ENCODE assay signal across 11 mouse cellular contexts in the genomic region with DNA sequence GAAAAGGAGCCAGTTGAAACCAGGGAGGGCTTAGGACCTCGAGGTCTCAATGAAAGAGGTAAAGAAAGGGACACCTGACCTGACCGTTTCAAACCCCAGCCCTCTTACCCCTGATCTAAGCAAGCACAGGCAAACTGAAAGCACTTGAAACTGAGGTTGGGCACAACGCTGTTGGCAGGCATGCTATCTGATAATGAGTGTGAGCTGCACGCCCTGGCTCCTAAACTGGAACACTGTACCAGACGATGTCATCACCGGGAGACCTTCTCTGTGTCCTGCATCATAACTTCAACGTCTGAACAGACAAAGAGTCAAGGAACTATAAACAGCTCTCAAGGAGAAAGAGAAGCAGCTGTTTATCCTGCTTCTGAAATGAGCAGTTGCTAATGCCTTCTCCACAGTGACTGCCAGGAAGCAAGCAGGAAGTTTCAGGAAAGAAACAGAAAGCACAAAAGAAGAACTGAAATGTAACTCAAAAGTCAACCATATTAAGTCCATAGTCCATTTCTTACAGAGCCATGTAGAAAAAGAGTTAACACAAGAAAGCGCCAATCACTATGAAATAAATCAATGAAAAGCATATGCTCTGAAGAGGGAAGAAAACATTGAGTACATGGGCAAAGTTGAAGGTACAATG.
DNase-seq lines count a peak whose midpoint lies in the region; ATAC-seq and TF ChIP-seq lines count a peak whose summit lies in the region.
"Had no signal": no experiment of that assay in that cellular context is flagged by ENCODE, and none has a peak within 500 bp of the region (broad histone marks: within the 10 kb centered on the region; RNA-seq: fewer than 3 reads in every experiment).

No protein-coding gene starts in this region.

- no peak overlapping the region for H3K27ac ChIP-seq in kidney, postnatal 0 days
- peak overlapping the region; percentile 35; the same call in 1 of the 2 replicates for H3K27ac ChIP-seq in intestine, postnatal 0 days (ENCODE audit: low read depth, low read length)

- no peak for ATAC-seq in kidney, postnatal 0 days (replicated peaks; ENCODE audit: low FRiP score, low read depth)
- peak; percentile 71 for ATAC-seq in intestine, postnatal 0 days
- ATAC-seq: forebrain, embryonic 16.5 days had no signal

- no peak overlapping the region for H3K9ac ChIP-seq in kidney, postnatal 0 days (ENCODE audit: low read depth, low read length)
- H3K9ac ChIP-seq in intestine, postnatal 0 days (ENCODE audit: low read depth, low read length) = no peak overlapping the region; the same call in 1 of the 2 replicates

- no peak overlapping the region for H3K4me3 ChIP-seq in kidney, postnatal 0 days (replicated peaks; ENCODE audit: low read depth, low read length)
- peak overlapping the region; percentile 3 for H3K4me3 ChIP-seq in erythroblast, embryonic 14.5 days (replicated peaks)
- peak overlapping the region; percentile 22 for H3K4me3 ChIP-seq in intestine, postnatal 0 days (ENCODE audit: low read depth, low read length)
- no peak overlapping the region for H3K4me3 ChIP-seq in myocyte

- no peaks in the 10 kb centered on the region for H3K36me3 ChIP-seq in kidney, postnatal 0 days (ENCODE audit: insufficient read depth, low read length)
- H3K36me3 ChIP-seq in erythroblast, embryonic 14.5 days (ENCODE audit: control insufficient read depth) = no peaks in the 10 kb centered on the region
- no peaks in the 10 kb centered on the region for H3K36me3 ChIP-seq in intestine, postnatal 0 days (ENCODE audit: control insufficient read depth, insufficient read depth)
- H3K36me3 ChIP-seq in myocyte (ENCODE audit: control insufficient read depth, insufficient read depth) = no peaks in the 10 kb centered on the region

- peak; percentile 37 for DNase-seq in kidney, postnatal 0 days (ENCODE audit: low spot score)
- no peak for DNase-seq in kidney, postnatal 36 days
- no peak for DNase-seq in right cerebral cortex, postnatal 4 days
- no peak for DNase-seq in layer of hippocampus, adult 8-10 months (ENCODE audit: low spot score in 2 of 2)
- DNase-seq in ovary, postnatal 14 days (ENCODE audit: low spot score) = no peak
- DNase-seq: kidney, adult 8-10 months; thymus, postnatal 36 days had no signal

- H3K4me2 ChIP-seq in kidney, postnatal 0 days (ENCODE audit: low read length) = peak overlapping the region; percentile 30; the same call in 1 of the 2 replicates
- peak overlapping the region; percentile 59 for H3K4me2 ChIP-seq in intestine, postnatal 0 days (replicated peaks; ENCODE audit: low read depth)
- peak overlapping the region; percentile 30 for H3K4me2 ChIP-seq in myocyte (ENCODE audit: low read depth)

- no peaks in the 10 kb centered on the region for H3K9me3 ChIP-seq in kidney, postnatal 0 days (replicated peaks; ENCODE audit: low read length)
- no peaks in the 10 kb centered on the region for H3K9me3 ChIP-seq in erythroblast, embryonic 14.5 days (ENCODE audit: control insufficient read depth, low read length)
- no peaks in the 10 kb centered on the region for H3K9me3 ChIP-seq in intestine, postnatal 0 days (ENCODE audit: control insufficient read depth)

- H3K79me2 ChIP-seq in myocyte (ENCODE audit: control insufficient read depth, insufficient read depth) = no peaks in the 10 kb centered on the region

- no peak for TF ChIP-seq CTCF in kidney, postnatal 0 days (IDR thresholded peaks at IDR 0.05; ENCODE audit: low read depth)
- no peak for TF ChIP-seq CTCF in intestine, postnatal 0 days (IDR thresholded peaks at IDR 0.05; ENCODE audit: low read depth)

- no peak overlapping the region for H3ac ChIP-seq in myocyte (ENCODE audit: control insufficient read depth, insufficient read length)

- H3K4me1 ChIP-seq in kidney, postnatal 0 days (replicated peaks; ENCODE audit: insufficient read depth, low read length) = no peaks in the 10 kb centered on the region
- peaks cover 2% of the 10 kb centered on the region; the same call in 1 of the 2 replicates for H3K4me1 ChIP-seq in erythroblast, embryonic 14.5 days (ENCODE audit: control insufficient read depth)
- 0 out of 2 replicates have a peak, but pooled peaks cover 2% of the 10 kb centered on the region for H3K4me1 ChIP-seq in intestine, postnatal 0 days (replicated peaks; ENCODE audit: control insufficient read depth, insufficient read depth, low read length)

- no peak for TF ChIP-seq POLR2A in myocyte (IDR thresholded peaks at IDR 0.05; ENCODE audit: insufficient read length, low read depth)

- no peaks in the 10 kb centered on the region for H3K27me3 ChIP-seq in kidney, postnatal 0 days (ENCODE audit: insufficient read depth, low read length)
- no peaks in the 10 kb centered on the region for H3K27me3 ChIP-seq in erythroblast, embryonic 14.5 days (ENCODE audit: control insufficient read depth)
- no peaks in the 10 kb centered on the region for H3K27me3 ChIP-seq in intestine, postnatal 0 days (replicated peaks; ENCODE audit: control insufficient read depth, insufficient read depth, low read length)
- H3K27me3 ChIP-seq in myocyte (ENCODE audit: control insufficient read depth, insufficient read depth, insufficient read length) = no peaks in the 10 kb centered on the region

- 27% methylated on average over 8 of the region's 8 CpGs for WGBS in kidney, postnatal 0 days
- 11% methylated on average over 8 of the region's 8 CpGs for WGBS in intestine, postnatal 0 days

TF ChIP-seq in myocyte, 11 proteins besides CTCF, POLR2A, EP300 and RAD21:
- TF ChIP-seq CEBPB (IDR thresholded peaks at IDR 0.05; ENCODE audit: insufficient read depth, poor library complexity, severe bottlenecking) (no peak), TCF3 (IDR thresholded peaks at IDR 0.05; ENCODE audit: insufficient read length, low read depth) (no peak), MYOG (IDR thresholded peaks at IDR 0.05; ENCODE audit: control insufficient read depth in 1 of 3, insufficient read depth in 1 of 3, insufficient read length in 2 of 3, low read depth in 2 of 3) (no peak), SRF (IDR thresholded peaks at IDR 0.05; ENCODE audit: control insufficient read depth, insufficient read length, low read depth) (no peak), MAX (IDR thresholded peaks at IDR 0.05; ENCODE audit: low read depth) (no peak), REST (IDR thresholded peaks at IDR 0.05; ENCODE audit: insufficient read depth, insufficient read length) (no peak), MYOD1 (IDR thresholded peaks at IDR 0.05; ENCODE audit: control insufficient read depth in 1 of 3, insufficient read length in 2 of 3, low read depth in 2 of 3) (no peak), POLR2AphosphoS2 (IDR thresholded peaks at IDR 0.05; ENCODE audit: insufficient read length, low read depth) (no peak), E2F4 (IDR thresholded peaks at IDR 0.05; ENCODE audit: insufficient read depth) (no peak), TCF12 (IDR thresholded peaks at IDR 0.05; ENCODE audit: insufficient read depth, poor library complexity, severe bottlenecking) (no peak), USF1 (IDR thresholded peaks at IDR 0.05; ENCODE audit: low read depth) (no peak)

Comparison
In these comparisons a context has a peak if more than half of its experiments do, and no peak if none do; other contexts are left out.
1. H3K4me3 ChIP-seq: peak in erythroblast, embryonic 14.5 days (single experiment) and intestine, postnatal 0 days (single experiment); none in kidney, postnatal 0 days (single experiment) and myocyte (single experiment).
2. Peak in every context shown above with its lines, with median percentiles within 50 percentile points of each other: H3K4me2 ChIP-seq.